Mouse (Mus musculus) gastrocnemius, adult 2 months (tissue): ENCODE data around the gene Kcng4. TPM values are rescaled to one million over a fixed set of nuclear protein-coding genes. Genes with fewer than 3 reads are reported as not detected.

Experiments used
- DNase-seq: peaks from one replicate; pipeline ENCODE4 v3.0.0; 2022
- H3K27ac ChIP-seq: fragments of 200-600 bp; 2 replicates; pipeline ENCODE4 v1.8.1; 2022; ENCODE audit warnings: mild to moderate bottlenecking
- H3K4me3 ChIP-seq: fragments of 200-600 bp; 2 replicates; pipeline ENCODE4 v1.8.1; 2022; ENCODE audit warnings: mild to moderate bottlenecking, moderate library complexity
- CTCF ChIP-seq: fragments of 200-600 bp; IDR thresholded peaks from 2 replicates; pipeline ENCODE4 v1.8.1; 2022; ENCODE audit warnings: antibody characterized with exemption, mild to moderate bottlenecking, moderate library complexity
- intact Hi-C: fragments of 180-260 bp; cut with DNase I; formaldehyde crosslinking; loops from one replicate; pipeline ENCODE4 v1.15.1; 2025
- total RNA-seq, 2 experiments: library from RNA; stranded (reverse); gene quantifications; 2 replicates each; pipeline ENCODE4 v1.2.3; 2021

Gene Kcng4
- total RNA-seq, 2 experiments from 2014 or later = 14.1 to 14.3 TPM

DNA sequence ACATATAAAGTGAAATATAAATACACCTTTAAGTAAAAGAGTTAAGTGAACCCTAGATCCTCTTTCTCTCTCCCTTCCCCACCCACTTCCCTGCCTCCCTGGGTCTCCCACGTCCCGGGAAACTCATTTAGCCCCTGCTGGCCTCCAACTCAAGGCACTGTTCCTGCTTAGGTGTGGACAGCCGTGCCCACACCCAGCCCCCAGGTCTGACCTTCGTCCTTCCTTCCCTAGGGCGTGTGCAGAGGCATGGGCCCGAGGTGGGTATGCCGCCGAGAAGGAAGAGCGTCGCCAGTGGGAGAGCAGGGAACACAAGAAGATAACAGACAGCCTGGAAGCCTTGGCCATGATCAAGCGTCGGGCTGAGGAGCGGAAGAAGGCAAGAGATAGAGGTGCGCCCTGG, 45.1 kb downstream of the Kcng4 start:
- TF ChIP-seq CTCF = no peak

DNA sequence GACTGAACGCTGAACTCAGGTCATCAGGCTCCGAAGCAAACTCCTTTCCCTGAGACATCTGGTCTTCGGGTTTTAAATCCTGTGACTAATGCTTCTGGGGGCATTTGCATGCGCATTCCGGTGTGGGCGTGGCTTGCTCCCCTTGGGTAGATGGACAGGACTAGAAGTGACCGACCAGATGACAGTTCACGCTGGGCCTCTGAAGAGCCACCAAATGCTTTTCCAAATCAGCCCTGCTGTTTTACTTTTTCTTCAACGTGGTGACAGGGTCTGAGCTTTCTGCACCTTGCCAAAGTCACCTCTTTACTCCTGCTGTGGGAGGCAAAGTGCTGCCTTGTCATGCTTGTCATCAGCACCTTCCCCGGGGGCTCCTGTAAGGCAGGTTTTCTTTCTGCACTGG, 46.6 kb downstream of the Kcng4 start:
- no peak for TF ChIP-seq CTCF
- no peak for DNase-seq
- no peak overlapping the region for H3K4me3 ChIP-seq
- no peak overlapping the region for H3K27ac ChIP-seq
- intact Hi-C loops = no loop called here

More for the DNA sequence above, 45.1 kb downstream of the Kcng4 start:
- no peak for DNase-seq
- Histone ChIP-seq H3K27ac (no peak overlapping the region), H3K4me3 (no peak overlapping the region)
- intact Hi-C loops = no loop called here

DNA sequence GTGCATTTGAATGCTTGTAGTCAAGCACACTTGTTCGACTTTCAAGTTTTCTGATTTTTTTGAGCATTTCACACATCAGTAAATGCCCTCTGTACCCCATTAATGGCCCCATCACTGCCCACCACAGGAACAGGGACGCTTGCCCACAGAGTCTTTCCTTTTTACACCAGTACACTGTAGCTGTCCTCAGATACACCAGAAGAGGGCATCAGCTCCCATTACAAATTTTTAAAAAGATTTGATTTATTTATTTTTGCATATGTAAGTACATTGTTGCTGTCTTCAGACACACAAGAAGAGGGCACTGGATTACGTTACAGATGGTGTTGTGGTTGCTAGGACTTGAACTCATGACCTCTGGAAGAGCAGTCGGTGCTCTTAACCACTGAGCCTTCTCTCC, 47.2 kb downstream of the Kcng4 start:
- intact Hi-C loops = no loop called here
- Histone ChIP-seq H3K4me3 (no peak overlapping the region), H3K27ac (no peak overlapping the region)
- no peak for DNase-seq
- peak; percentile 31; the same call in 1 of the 2 replicates for TF ChIP-seq CTCF

DNA sequence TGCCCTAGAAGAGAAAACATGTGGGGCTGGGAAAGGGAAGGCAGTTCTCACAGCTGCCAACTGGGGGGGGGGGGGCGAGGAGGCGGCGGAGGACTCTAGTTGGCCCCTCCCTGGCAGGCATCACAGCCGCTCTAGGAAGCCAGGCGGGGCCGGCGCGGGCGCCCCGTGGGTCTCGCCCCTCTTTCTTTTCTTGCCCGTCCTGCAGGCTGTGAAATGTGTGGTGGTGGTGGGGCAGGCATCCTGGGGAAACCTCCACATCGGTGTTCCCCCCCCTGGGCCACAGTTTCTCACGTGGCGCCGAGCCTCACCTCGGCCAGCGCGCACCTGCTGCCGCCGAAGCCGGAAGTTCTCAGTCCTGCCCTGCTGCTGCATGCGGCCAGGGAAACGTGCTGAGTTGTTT, 49.6 kb downstream of the Kcng4 start:
- intact Hi-C loops = no loop called here

DNA sequence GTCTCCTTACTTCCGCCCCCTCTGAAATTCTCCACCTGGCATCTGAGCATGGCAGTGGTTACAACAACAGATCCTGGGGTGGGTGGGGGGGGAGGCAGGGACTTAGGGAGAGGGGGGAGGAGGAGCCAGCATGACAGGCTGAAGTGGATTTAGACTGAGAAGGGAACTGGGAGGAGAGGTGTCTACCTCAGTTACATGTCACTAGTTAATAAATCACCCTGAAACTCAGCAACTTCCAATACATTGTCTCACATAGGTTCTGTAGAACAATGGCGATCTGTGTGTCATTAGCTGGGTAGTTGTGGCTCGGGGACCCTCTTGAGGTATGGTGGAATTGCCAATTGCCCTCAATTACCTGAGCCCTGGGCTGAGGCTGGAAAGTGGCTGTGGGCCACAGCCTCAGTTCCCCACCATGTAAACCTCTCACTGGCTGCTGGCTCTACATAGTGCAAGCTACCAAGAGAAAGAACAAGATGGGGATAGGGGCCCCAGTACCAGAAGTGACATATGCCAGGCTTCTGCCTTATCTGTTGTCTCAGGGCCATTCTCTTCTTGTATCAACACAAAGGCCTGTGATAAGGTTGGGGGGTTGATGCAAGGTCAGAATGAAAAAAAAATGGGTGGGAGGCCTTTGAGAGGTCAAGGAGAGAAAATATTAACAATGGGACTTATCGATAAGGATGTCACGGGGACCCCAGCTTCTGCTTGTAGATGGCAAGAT, 54.9 kb downstream of the Kcng4 start:
- H3K27ac ChIP-seq = no peak overlapping the region
- TF ChIP-seq CTCF = no peak

More for the DNA sequence above, 49.6 kb downstream of the Kcng4 start:
- no peak for TF ChIP-seq CTCF
- no peak for DNase-seq
- no peak overlapping the region for H3K27ac ChIP-seq
- H3K4me3 ChIP-seq = peak overlapping the region; percentile 45

DNA sequence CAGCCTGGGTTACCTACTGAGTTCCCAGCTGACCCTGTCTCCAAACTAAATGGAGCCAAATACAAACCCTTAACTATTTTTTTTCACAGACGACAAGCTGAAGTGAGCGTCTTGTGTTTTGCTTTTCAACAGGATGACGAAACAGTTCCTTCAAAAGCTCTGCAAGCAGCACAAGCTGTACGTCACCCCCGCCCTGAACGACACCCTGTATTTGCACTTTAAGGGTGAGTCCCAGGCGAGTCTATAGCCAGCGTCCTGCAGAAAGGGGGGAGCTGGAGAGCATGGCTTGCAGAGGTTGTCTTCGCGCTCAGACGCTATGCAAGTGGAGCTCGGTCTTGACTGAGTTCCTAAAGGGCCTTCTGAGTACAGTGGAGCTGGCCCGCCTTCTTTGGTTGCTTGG, 56.4 kb downstream of the Kcng4 start:
- intact Hi-C loops = no loop called here
- DNase-seq = no peak
- Histone ChIP-seq H3K27ac (no peak overlapping the region), H3K4me3 (no peak overlapping the region)
- TF ChIP-seq CTCF = no peak

More for the DNA sequence above, 54.9 kb downstream of the Kcng4 start:
- intact Hi-C loops = no loop called here
- no peak for DNase-seq
- H3K4me3 ChIP-seq = no peak overlapping the region

DNA sequence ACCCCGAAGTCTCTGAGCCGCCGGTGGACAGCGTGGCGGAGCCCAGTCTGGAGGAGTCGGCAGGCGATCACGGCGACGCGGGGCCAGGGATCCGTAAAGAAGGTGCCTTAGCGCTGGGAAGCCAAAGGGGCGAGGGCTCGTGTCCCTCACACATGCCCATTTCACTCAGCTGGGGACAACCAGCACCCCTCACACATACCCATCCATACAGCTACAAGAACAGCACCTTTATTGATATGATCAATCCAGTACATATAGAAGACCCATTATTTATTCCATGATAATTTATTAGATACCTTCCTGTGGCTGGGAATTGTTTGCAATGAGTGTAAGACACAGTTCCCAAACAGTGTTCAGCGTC, 60.1 kb downstream of the Kcng4 start:
- TF ChIP-seq CTCF = no peak
- DNase-seq = no peak
- peak overlapping the region; percentile 94 for H3K4me3 ChIP-seq
- intact Hi-C loops = loop anchor here (2.0 kb wide), 1 partner anchor 29 kb away; the partner anchor contains the start of gene Taf1c
- H3K27ac ChIP-seq = peak overlapping the region; percentile 90

DNA sequence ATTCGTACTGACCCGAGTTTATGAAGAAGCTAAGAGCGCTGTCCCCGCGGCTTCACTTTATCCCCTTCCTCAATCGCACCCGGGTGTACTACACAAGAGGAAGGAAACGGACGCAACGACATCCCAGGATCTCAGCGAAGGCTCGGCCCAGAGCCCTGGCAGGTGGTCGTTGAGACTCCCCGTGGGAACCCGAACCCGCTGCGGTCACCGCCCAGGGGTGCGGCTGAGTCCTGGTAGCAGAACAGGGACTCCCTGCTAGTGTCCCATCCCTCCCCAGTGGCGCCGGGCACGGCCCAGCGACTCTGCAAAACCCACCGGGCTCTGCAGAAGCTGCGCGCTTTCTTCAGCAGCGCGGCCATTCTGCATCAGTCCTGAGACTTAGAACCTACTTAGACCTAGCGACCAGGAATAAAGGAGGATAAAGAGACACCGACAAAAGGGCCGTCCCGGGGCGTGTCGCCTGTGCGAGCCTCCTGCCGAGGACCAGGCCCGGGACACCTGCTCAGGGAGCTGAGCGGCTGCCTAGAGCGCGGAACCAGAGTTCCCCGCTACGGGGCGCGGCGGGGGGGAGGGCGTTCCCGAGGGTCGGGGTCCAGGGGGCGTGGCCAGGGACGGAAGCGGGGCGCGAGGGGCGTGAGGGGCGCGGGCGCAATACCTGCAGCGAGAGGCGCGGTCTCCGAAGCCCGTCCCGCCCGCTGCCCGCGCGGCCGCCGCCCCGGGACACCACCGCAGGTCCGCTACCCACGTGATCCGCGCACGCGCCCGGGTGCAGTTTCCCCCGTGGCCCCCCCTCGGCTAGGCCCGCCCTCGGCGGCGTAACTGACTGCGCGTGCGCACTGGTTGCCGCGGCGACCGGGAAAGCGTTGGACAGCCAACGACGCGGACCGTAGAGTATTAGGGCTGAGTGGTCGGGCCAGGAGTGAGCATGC, 60.8 kb downstream of the Kcng4 start, which contains the start of the genes Hsdl1 and Dnaaf1:
Gene Hsdl1 (minus strand): TSS at position 747 of the 929 bp plus-strand sequence.
Gene Dnaaf1 (plus strand): TSS at position 799 of the 929 bp plus-strand sequence.
- H3K27ac ChIP-seq = peak within 1 kb of the TSS; percentile 90
- intact Hi-C loops = loop anchor here (2.0 kb wide), 1 partner anchor 30 kb away; the partner anchor contains the start of gene Taf1c
- peak within 1 kb of the TSS; percentile 94 for H3K4me3 ChIP-seq
- peak; percentile 33; the same call in 1 of the 2 replicates for TF ChIP-seq CTCF
- DNase-seq = peak; percentile 98

Other genes starting within 250 kb of the Kcng4 start
- 100 to 1,000 TPM in 1 of 2 experiments, 10 to 100 TPM in 1; 78.9 to 103 TPM for gene Mlycd, start 240.8 kb downstream of the Kcng4 start, total RNA-seq
- 10 to 100 TPM in 1 of 2 experiments, 1 to 10 TPM in 1; 9.3 to 19.7 TPM for gene Osgin1, start 201.6 kb downstream of the Kcng4 start, total RNA-seq
- not detected for gene Necab2, start 189.0 kb downstream of the Kcng4 start, total RNA-seq
- not detected for gene Slc38a8, start 134.0 kb downstream of the Kcng4 start, total RNA-seq
- 10 to 100 TPM; 28.6 to 28.7 TPM for gene Mbtps1, start 76.9 kb downstream of the Kcng4 start, total RNA-seq
- gene Hsdl1, start 60.5 kb downstream of the Kcng4 start, total RNA-seq = 10 to 100 TPM; 15.9 to 16.6 TPM
- gene Dnaaf1, start 60.4 kb downstream of the Kcng4 start, total RNA-seq = not detected
- 1 to 10 TPM; 5.2 to 6.6 TPM for gene Taf1c, start 30.5 kb downstream of the Kcng4 start, total RNA-seq
- gene Adad2, start 22.9 kb downstream of the Kcng4 start, total RNA-seq = not detected
- 10 to 100 TPM; 96.5 to 98.7 TPM for gene Wfdc1, start 30.7 kb upstream of the Kcng4 start, total RNA-seq
- under 1 TPM; 0.08 to 0.10 TPM for gene Atp2c2, start 64.3 kb upstream of the Kcng4 start, total RNA-seq
- 1 to 10 TPM; 3.0 to 3.3 TPM for gene Tldc1, start 142.7 kb upstream of the Kcng4 start, total RNA-seq
- gene Cotl1, start 204.9 kb upstream of the Kcng4 start, total RNA-seq = 1 to 10 TPM; 3.2 to 7.4 TPM
- gene Klhl36, start 226.6 kb upstream of the Kcng4 start, total RNA-seq = 1 to 10 TPM in 1 of 2 experiments, under 1 TPM in 1; 0.71 to 1.1 TPM